Mouse (Mus musculus) C2C12 (cell line): ENCODE results near the gene Gm37240. TPM values are rescaled to one million over a fixed set of nuclear protein-coding genes. Genes with fewer than 3 reads are reported as not detected.

Source experiments
- H3K27me3 ChIP-seq: one replicate; pipeline ENCODE4 v1.6.1; 2011; ENCODE audit not compliant: control insufficient read depth, insufficient read depth, insufficient read length
- H3K36me3 ChIP-seq: one replicate; pipeline ENCODE4 v1.6.1; 2011; ENCODE audit not compliant: control insufficient read depth, insufficient read depth
- H3K4me3 ChIP-seq: one replicate; pipeline ENCODE4 v1.5.1; 2011; ENCODE audit warnings: mild to moderate bottlenecking, control low read depth; ENCODE audit not compliant: poor library complexity, insufficient read depth, severe bottlenecking
- H3K79me2 ChIP-seq: one replicate; pipeline ENCODE4 v1.6.1; 2011; ENCODE audit not compliant: control insufficient read depth, insufficient read depth
- H3K79me3 ChIP-seq: one replicate; pipeline ENCODE4 v1.6.1; 2011; ENCODE audit warnings: low read depth, control low read depth
- H3ac ChIP-seq: one replicate; pipeline ENCODE3; 2011; ENCODE audit warnings: low read depth; ENCODE audit not compliant: control insufficient read depth, insufficient read length
- CEBPB ChIP-seq: IDR thresholded peaks from one replicate; pipeline ENCODE4 v1.6.1; 2011; ENCODE audit warnings: low read depth, mild to moderate bottlenecking, control low read depth, moderate library complexity
- CTCF ChIP-seq: IDR thresholded peaks from one replicate; pipeline ENCODE4 v1.5.1; 2011; ENCODE audit not compliant: control insufficient read depth, insufficient read depth, insufficient read length
- FOSL1 ChIP-seq: IDR thresholded peaks from one replicate; pipeline ENCODE4 v1.8.0; 2011; ENCODE audit warnings: mild to moderate bottlenecking, low read length; ENCODE audit not compliant: poor library complexity, insufficient read depth, severe bottlenecking
- MAX ChIP-seq: IDR thresholded peaks from one replicate; pipeline ENCODE4 v1.6.1; 2011; ENCODE audit warnings: mild to moderate bottlenecking, control low read depth
- MYOD1 ChIP-seq: IDR thresholded peaks from one replicate; pipeline ENCODE4 v1.6.1; 2011; ENCODE audit warnings: low read depth; ENCODE audit not compliant: control insufficient read depth, insufficient read length
- MYOG ChIP-seq: IDR thresholded peaks from one replicate; pipeline ENCODE4 v1.6.1; 2011; ENCODE audit not compliant: control insufficient read depth, insufficient read length; ENCODE audit errors: extremely low read depth
- USF1 ChIP-seq: IDR thresholded peaks from one replicate; pipeline ENCODE4 v1.6.1; 2011; ENCODE audit warnings: low read depth, mild to moderate bottlenecking, control low read depth, moderate library complexity
- polyA plus RNA-seq: library from polyadenylated mRNA; unstranded; fragments of >200 nt; fragmentation: generic; extraction: Trizol; gene quantifications from one replicate; pipeline ENCODE4 v1.2.1, GENCODE M21; 2012; ENCODE audit warnings: missing spikeins

Gm37240 gene
- polyA plus RNA-seq, 1 experiment: 7.3 TPM

DNA sequence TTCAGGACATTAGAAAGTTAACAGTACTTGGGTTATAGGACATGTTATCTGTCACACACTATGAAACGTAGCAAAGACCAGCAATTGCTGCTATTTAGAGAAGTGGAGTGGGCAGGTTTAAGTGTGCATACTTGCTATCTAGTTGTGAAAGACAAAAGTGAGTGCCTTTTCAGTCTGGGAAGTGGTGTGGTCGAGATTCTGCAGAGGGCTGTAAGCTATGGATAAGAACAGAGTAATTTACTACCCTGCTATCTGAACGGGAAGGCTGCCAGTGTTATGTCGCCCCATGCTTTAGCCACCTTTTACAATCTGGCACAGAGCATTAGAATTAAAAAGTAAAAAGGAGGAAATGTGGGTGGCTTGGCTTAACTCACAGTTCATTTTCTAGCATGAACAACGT, 1300.6 kb downstream of the Gm37240 start:
- H3K36me3 ChIP-seq: no peaks in the 10 kb centered on the region
- no peak overlapping the region for H3ac ChIP-seq
- no peaks in the 10 kb centered on the region for H3K27me3 ChIP-seq
- TF ChIP-seq USF1: no peak
- no peak for TF ChIP-seq MYOG
- TF ChIP-seq CEBPB: no peak
- no peak for TF ChIP-seq MYOD1
- no peak for TF ChIP-seq MAX
- TF ChIP-seq FOSL1: no peak
- TF ChIP-seq CTCF: no peak
- H3K79me2 ChIP-seq: peaks cover 5% of the 10 kb centered on the region
- H3K4me3 ChIP-seq: no peak overlapping the region
- H3K79me3 ChIP-seq: peaks cover 2% of the 10 kb centered on the region

DNA sequence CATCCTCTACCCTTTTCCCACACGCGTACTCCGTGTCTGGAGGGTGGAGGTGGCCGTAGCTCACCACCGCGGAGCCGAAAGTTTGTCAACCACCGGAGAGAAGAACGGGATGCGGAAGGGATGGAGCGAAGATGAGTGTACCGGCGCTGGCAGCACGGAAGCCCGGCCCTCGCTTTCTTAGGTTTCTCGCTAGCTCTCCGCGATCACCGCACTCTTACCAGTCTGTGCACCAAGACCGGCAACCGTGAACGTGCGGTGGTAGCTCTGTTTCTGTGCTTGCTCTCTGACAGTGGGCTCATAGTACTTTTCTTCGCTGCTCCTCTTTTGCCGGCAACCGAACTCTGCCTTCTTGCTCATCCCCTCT, 1304.4 kb downstream of the Gm37240 start:
- H3K4me3 ChIP-seq: peak overlapping the region; percentile 69
- H3K27me3 ChIP-seq: no peaks in the 10 kb centered on the region
- peaks cover 43% of the 10 kb centered on the region for H3K79me2 ChIP-seq
- TF ChIP-seq MYOD1 (no peak), FOSL1 (no peak), CTCF (no peak), MYOG (no peak), USF1 (no peak), MAX (no peak), CEBPB (no peak)
- peak overlapping the region; percentile 69 for H3ac ChIP-seq
- peaks cover 38% of the 10 kb centered on the region for H3K79me3 ChIP-seq
- no peaks in the 10 kb centered on the region for H3K36me3 ChIP-seq

GRCm38 (mm10) chr3:84582023-84582912, 1305.0 kb downstream of the Gm37240 start, which contains the start of gene Arfip1:
Gene Arfip1 (minus strand): TSS chr3:84582625.
- no peaks in the 10 kb centered on the region for H3K36me3 ChIP-seq
- H3K79me3 ChIP-seq: peaks cover 43% of the 10 kb centered on the region
- peaks cover 50% of the 10 kb centered on the region for H3K79me2 ChIP-seq
- peak within 1 kb of the TSS; percentile 71 for H3ac ChIP-seq
- TF ChIP-seq MYOD1 (no peak), MYOG (no peak), MAX (peak; percentile 8)
- H3K27me3 ChIP-seq: no peaks in the 10 kb centered on the region
- peak within 1 kb of the TSS; percentile 69 for H3K4me3 ChIP-seq

- Histone ChIP-seq H3K27me3 (no peaks in the 10 kb centered on the region), H3K36me3 (no peaks in the 10 kb centered on the region), H3ac (peak overlapping the region; percentile 71), H3K4me3 (peak overlapping the region; percentile 69), H3K79me2 (peaks cover 56% of the 10 kb centered on the region), H3K79me3 (peaks cover 46% of the 10 kb centered on the region)
- no peak for TF ChIP-seq MYOD1
- TF ChIP-seq MYOG: no peak
- TF ChIP-seq FOSL1: no peak
- no peak for TF ChIP-seq CEBPB
- no peak for TF ChIP-seq CTCF
- TF ChIP-seq MAX: no peak
- TF ChIP-seq USF1: no peak
Observed at GRCm38 (mm10) chr3:84581696-84582022, 1305.7 kb downstream of the Gm37240 start.

DNA sequence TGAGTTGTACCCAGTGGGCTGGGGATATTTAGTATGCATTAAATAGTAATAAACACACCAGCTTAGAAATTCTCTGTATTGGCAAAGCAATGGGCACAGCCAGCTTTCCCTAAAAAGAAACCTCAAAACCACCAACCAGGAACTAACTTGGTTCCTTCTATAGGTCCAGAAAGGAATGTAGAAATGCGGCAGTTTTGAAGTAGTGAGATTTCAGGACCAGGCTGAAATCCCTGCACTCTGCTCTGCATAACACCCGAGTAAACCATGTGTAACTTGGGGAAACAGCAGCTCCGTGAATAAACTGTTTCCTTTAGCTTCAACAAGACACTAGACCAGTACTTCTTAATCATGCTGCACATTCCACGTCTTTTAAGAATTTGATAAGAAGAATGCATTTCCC, 1306.6 kb downstream of the Gm37240 start:
- TF ChIP-seq MAX: no peak
- no peak for TF ChIP-seq MYOG
- TF ChIP-seq FOSL1: no peak
- Histone ChIP-seq H3K4me3 (no peak overlapping the region), H3K79me3 (peaks cover 54% of the 10 kb centered on the region)

DNA sequence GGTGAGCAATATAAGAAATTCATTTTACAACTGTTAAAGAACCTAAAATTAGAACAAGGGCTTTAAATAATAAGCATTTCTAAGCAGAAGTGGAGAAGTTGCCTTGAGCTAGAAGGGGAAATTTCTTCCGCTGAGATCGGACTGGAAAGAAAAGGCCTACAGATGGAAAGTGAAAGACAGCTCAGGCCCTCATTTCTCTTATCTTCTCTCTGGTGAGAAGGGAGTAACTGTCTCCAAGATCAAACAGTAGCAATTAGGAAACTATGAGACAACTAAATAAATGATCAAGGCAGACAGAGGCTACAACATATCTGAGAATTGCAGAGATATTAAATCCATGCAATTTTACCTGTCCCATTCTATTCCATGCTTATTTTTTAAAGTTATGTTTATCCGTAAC, 1316.8 kb downstream of the Gm37240 start:
- Histone ChIP-seq H3K79me2 (peaks cover 98% of the 10 kb centered on the region), H3K79me3 (peaks cover 48% of the 10 kb centered on the region), H3K4me3 (no peak overlapping the region), H3K36me3 (no peaks in the 10 kb centered on the region), H3K27me3 (no peaks in the 10 kb centered on the region), H3ac (no peak overlapping the region)
- no peak for TF ChIP-seq USF1
- no peak for TF ChIP-seq MYOG
- no peak for TF ChIP-seq CEBPB
- TF ChIP-seq FOSL1: no peak
- TF ChIP-seq CTCF: no peak
- no peak for TF ChIP-seq MYOD1
- TF ChIP-seq MAX: no peak

More for the DNA sequence above, 1306.6 kb downstream of the Gm37240 start:
- no peak overlapping the region for H3ac ChIP-seq
- no peaks in the 10 kb centered on the region for H3K36me3 ChIP-seq
- H3K27me3 ChIP-seq: no peaks in the 10 kb centered on the region
- H3K79me2 ChIP-seq: peaks cover 65% of the 10 kb centered on the region
